Mouse (Mus musculus) embryonic facial prominence, embryonic 15.5 days (tissue): Measurements from ENCODE around the gene Ovol3. TPM values are rescaled to one million over a fixed set of nuclear protein-coding genes. Genes with fewer than 3 reads are reported as not detected.

Experiments
- ATAC-seq: fragments of 200-750 bp; cut with Nextera tagmentation; 2 replicates; pipeline ENCODE4 v1.8.0; 2017; ENCODE audit warnings: low read depth, moderate TSS enrichment; ENCODE audit not compliant: insufficient number of reproducible peaks, low FRiP score, low TSS enrichment
- H3K27ac ChIP-seq: fragments of 300-500 bp; sonication (generic); replicated peaks from 2 replicates; pipeline ENCODE4 v1.5.1; 2015; ENCODE audit warnings: mild to moderate bottlenecking, inconsistent platforms
- H3K27me3 ChIP-seq: fragments of 300-500 bp; sonication (generic); 2 replicates; pipeline ENCODE4 v1.6.1; 2015; ENCODE audit warnings: inconsistent platforms
- H3K36me3 ChIP-seq: fragments of 300-500 bp; sonication (generic); 2 replicates; pipeline ENCODE4 v1.6.1; 2015; ENCODE audit warnings: mild to moderate bottlenecking, inconsistent platforms
- H3K4me1 ChIP-seq: fragments of 300-500 bp; sonication (generic); 2 replicates; pipeline ENCODE4 v1.6.1; 2015; ENCODE audit warnings: inconsistent platforms
- H3K4me2 ChIP-seq: fragments of 300-500 bp; sonication (generic); replicated peaks from 2 replicates; pipeline ENCODE4 v1.6.1; 2015; ENCODE audit warnings: mild to moderate bottlenecking, inconsistent platforms
- H3K4me3 ChIP-seq: fragments of 300-500 bp; sonication (generic); replicated peaks from 2 replicates; pipeline ENCODE4 v1.5.1; 2015; ENCODE audit warnings: mild to moderate bottlenecking, inconsistent platforms
- H3K9ac ChIP-seq: fragments of 300-500 bp; sonication (generic); 2 replicates; pipeline ENCODE4 v1.6.1; 2015; ENCODE audit warnings: inconsistent platforms
- H3K9me3 ChIP-seq: fragments of 300-500 bp; sonication (generic); replicated peaks from 2 replicates; pipeline ENCODE4 v1.6.1; 2016; ENCODE audit warnings: inconsistent platforms
- WGBS: fragments of 180-500 bp; shearing (Covaris S2); methylation state at CpG from one replicate; pipeline ENCODE4 v1.1.7; 2015; 5-methylcytosine and 5-hydroxymethylcytosine counted together
- polyA plus RNA-seq: library from polyadenylated mRNA; unstranded; fragments of >200 nt; fragmentation: Nextera tagmentation; extraction: Ambion mirVana; gene quantifications from 2 replicates; pipeline ENCODE4 v1.2.1, GENCODE M21; 2015

The Ovol3 gene
- polyA plus RNA-seq, 1 experiment from 2014 or later, result 0.31 TPM

- peak; percentile 64 for ATAC-seq
- 1% methylated on average over 26 of the region's 26 CpGs for WGBS
These were observed 41.9 kb downstream of the Ovol3 start for GRCm38 (mm10) chr7:30193581-30194100.

GRCm38 (mm10) chr7:30193013-30193412 lies 42.5 kb downstream of the Ovol3 start:
- peak overlapping the region; percentile 31; the same call in 1 of the 2 replicates for H3K9ac ChIP-seq
- peak overlapping the region; percentile 67 for H3K4me2 ChIP-seq
- no peaks in the 10 kb centered on the region for H3K27me3 ChIP-seq
- peaks cover 44% of the 10 kb centered on the region for H3K36me3 ChIP-seq
- peak overlapping the region; percentile 68; the same call in 1 of the 2 replicates for H3K27ac ChIP-seq
- H3K4me1 ChIP-seq, result peaks cover 20% of the 10 kb centered on the region
- ATAC-seq, result no peak
- peak overlapping the region; percentile 76 for H3K4me3 ChIP-seq
- H3K9me3 ChIP-seq, result no peaks in the 10 kb centered on the region
- WGBS, result 19% methylated on average over 9 of the region's 9 CpGs

More at GRCm38 (mm10) chr7:30193581-30194100, 41.9 kb downstream of the Ovol3 start:
- peaks cover 24% of the 10 kb centered on the region for H3K4me1 ChIP-seq
- H3K9ac ChIP-seq, result peak overlapping the region; percentile 73
- peak overlapping the region; percentile 76 for H3K4me3 ChIP-seq
- H3K9me3 ChIP-seq, result no peaks in the 10 kb centered on the region
- peak overlapping the region; percentile 93 for H3K27ac ChIP-seq
- peak overlapping the region; percentile 67 for H3K4me2 ChIP-seq
- H3K27me3 ChIP-seq, result no peaks in the 10 kb centered on the region
- H3K36me3 ChIP-seq, result peaks cover 38% of the 10 kb centered on the region

- Histone ChIP-seq H3K9ac (no peak overlapping the region), H3K9me3 (no peaks in the 10 kb centered on the region), H3K27ac (no peak overlapping the region), H3K36me3 (peaks cover 53% of the 10 kb centered on the region), H3K4me3 (no peak overlapping the region), H3K27me3 (no peaks in the 10 kb centered on the region), H3K4me1 (peaks cover 20% of the 10 kb centered on the region), H3K4me2 (no peak overlapping the region)
- 86% methylated on average over 12 of the region's 12 CpGs for WGBS
- no peak for ATAC-seq
These were observed 43.4 kb downstream of the Ovol3 start for GRCm38 (mm10) chr7:30192088-30192487.

GRCm38 (mm10) chr7:30189116-30189491 lies 46.4 kb downstream of the Ovol3 start:
- no peak overlapping the region for H3K4me2 ChIP-seq
- peaks cover 21% of the 10 kb centered on the region for H3K4me1 ChIP-seq
- no peak overlapping the region for H3K27ac ChIP-seq
- WGBS, result 85% methylated on average over 4 of the region's 4 CpGs
- no peaks in the 10 kb centered on the region for H3K9me3 ChIP-seq
- H3K9ac ChIP-seq, result no peak overlapping the region
- no peaks in the 10 kb centered on the region for H3K27me3 ChIP-seq
- ATAC-seq, result no peak
- no peak overlapping the region for H3K4me3 ChIP-seq
- H3K36me3 ChIP-seq, result peaks cover 74% of the 10 kb centered on the region

- H3K4me3 ChIP-seq, result no peak overlapping the region
- H3K27ac ChIP-seq, result no peak overlapping the region
- no peak for ATAC-seq
- H3K9me3 ChIP-seq, result no peaks in the 10 kb centered on the region
- 66% methylated on average over 12 of the region's 12 CpGs for WGBS
- H3K9ac ChIP-seq, result no peak overlapping the region
- peaks cover 74% of the 10 kb centered on the region for H3K36me3 ChIP-seq
- no peaks in the 10 kb centered on the region for H3K27me3 ChIP-seq
- peaks cover 24% of the 10 kb centered on the region for H3K4me1 ChIP-seq
- H3K4me2 ChIP-seq, result no peak overlapping the region
These were observed 47.0 kb downstream of the Ovol3 start for GRCm38 (mm10) chr7:30188344-30189115.

GRCm38 (mm10) chr7:30184641-30185348 lies 50.7 kb downstream of the Ovol3 start:
- 72% methylated on average over 13 of the region's 13 CpGs for WGBS
- no peak for ATAC-seq
- H3K4me3 ChIP-seq, result no peak overlapping the region
- H3K4me2 ChIP-seq, result no peak overlapping the region
- no peak overlapping the region for H3K27ac ChIP-seq
- H3K4me1 ChIP-seq, result peaks cover 11% of the 10 kb centered on the region
- H3K9ac ChIP-seq, result no peak overlapping the region
- no peaks in the 10 kb centered on the region for H3K27me3 ChIP-seq
- H3K9me3 ChIP-seq, result no peaks in the 10 kb centered on the region
- peaks cover 46% of the 10 kb centered on the region for H3K36me3 ChIP-seq

GRCm38 (mm10) chr7:30183879-30184289 lies 51.6 kb downstream of the Ovol3 start, which contains the start of gene Cox7a1:
Gene Cox7a1 (plus strand): TSS chr7:30184144.
- peak within 1 kb of the TSS; percentile 10; the same call in 1 of the 2 replicates for H3K4me3 ChIP-seq
- H3K9me3 ChIP-seq, result no peaks in the 10 kb centered on the region
- H3K4me1 ChIP-seq, result peaks cover 11% of the 10 kb centered on the region
- WGBS, result 2% methylated on average over 11 of the region's 11 CpGs
- H3K4me2 ChIP-seq, result peak within 1 kb of the TSS; percentile 38
- peak; percentile 36; the same call in 1 of the 2 replicates for ATAC-seq
- no peak within 1 kb of the TSS for H3K9ac ChIP-seq
- H3K27me3 ChIP-seq, result no peaks in the 10 kb centered on the region
- peaks cover 39% of the 10 kb centered on the region for H3K36me3 ChIP-seq
- no peak within 1 kb of the TSS for H3K27ac ChIP-seq

Other genes starting within 250 kb of the Ovol3 start
- 5.3 and 6.7 TPM in 2 replicates for gene Zfp14, start 184.3 kb downstream of the Ovol3 start, polyA plus RNA-seq
- 7.9 and 8.3 TPM in 2 replicates for gene Zfp82, start 162.8 kb downstream of the Ovol3 start, polyA plus RNA-seq
- gene Gm26920, start 145.3 kb downstream of the Ovol3 start, polyA plus RNA-seq, result 0.73 and 1.9 TPM in 2 replicates
- 9.4 and 10.6 TPM in 2 replicates for gene Zfp566, start 145.2 kb downstream of the Ovol3 start, polyA plus RNA-seq
- gene Zfp260, start 140.9 kb downstream of the Ovol3 start, polyA plus RNA-seq, result 120 and 122 TPM in 2 replicates
- 14.6 and 15.4 TPM in 2 replicates for gene Zfp382, start 113.8 kb downstream of the Ovol3 start, polyA plus RNA-seq
- gene Zfp146, start 66.0 kb downstream of the Ovol3 start, polyA plus RNA-seq, result 13.6 and 17.7 TPM in 2 replicates
- gene Cox7a1, start 51.6 kb downstream of the Ovol3 start, polyA plus RNA-seq, result 6.4 and 6.5 TPM in 2 replicates
- 111 and 113 TPM in 2 replicates for gene Capns1, start 36.9 kb downstream of the Ovol3 start, polyA plus RNA-seq
- gene Polr2i, start 3.8 kb downstream of the Ovol3 start, polyA plus RNA-seq, result 155 and 160 TPM in 2 replicates
- gene Tbcb, start 3.5 kb downstream of the Ovol3 start, polyA plus RNA-seq, result 172 and 177 TPM in 2 replicates
- 0.34 and 0.49 TPM in 2 replicates for gene Thap8, start 44.4 kb upstream of the Ovol3 start, polyA plus RNA-seq
- 6.7 and 8.6 TPM in 2 replicates for gene Wdr62, start 44.7 kb upstream of the Ovol3 start, polyA plus RNA-seq
- gene Clip3, start 56.0 kb upstream of the Ovol3 start, polyA plus RNA-seq, result 36.3 and 47.3 TPM in 2 replicates
- 84.9 and 92.8 TPM in 2 replicates for gene Alkbh6, start 73.0 kb upstream of the Ovol3 start, polyA plus RNA-seq
- gene Syne4, start 79.1 kb upstream of the Ovol3 start, polyA plus RNA-seq, result 30.5 and 36.9 TPM in 2 replicates
- 0.60 and 1.9 TPM in 2 replicates for gene E130208F15Rik, start 86.0 kb upstream of the Ovol3 start, polyA plus RNA-seq
- 17.9 and 18.8 TPM in 2 replicates for gene Sdhaf1, start 88.2 kb upstream of the Ovol3 start, polyA plus RNA-seq
- gene Lrfn3, start 127.0 kb upstream of the Ovol3 start, polyA plus RNA-seq, result 5.7 and 6.6 TPM in 2 replicates
- gene Tyrobp, start 178.0 kb upstream of the Ovol3 start, polyA plus RNA-seq, result 95.4 and 103 TPM in 2 replicates
- 2.2 and 2.4 TPM in 2 replicates for gene Hcst, start 184.1 kb upstream of the Ovol3 start, polyA plus RNA-seq
- 1.7 and 1.8 TPM in 2 replicates for gene Nfkbid, start 186.0 kb upstream of the Ovol3 start, polyA plus RNA-seq
- 52.0 and 61.3 TPM in 2 replicates for gene Aplp1, start 209.8 kb upstream of the Ovol3 start, polyA plus RNA-seq
- 1.1 and 1.3 TPM in 2 replicates for gene Kirrel2, start 222.0 kb upstream of the Ovol3 start, polyA plus RNA-seq
- 0.17 TPM in 2 replicates for gene Nphs1, start 222.6 kb upstream of the Ovol3 start, polyA plus RNA-seq